Mouse (Mus musculus): ENCODE measurements around the gene Polr2f.

- TF ChIP-seq MYOG (IDR thresholded peaks at IDR 0.05; ENCODE audit: control insufficient read depth, extremely low read depth, insufficient read length) = no peak
- TF ChIP-seq FOSL1 (IDR thresholded peaks at IDR 0.05; ENCODE audit: insufficient read depth, low read length, poor library complexity, severe bottlenecking) = no peak
- TF ChIP-seq MAX (IDR thresholded peaks at IDR 0.05) = no peak
- no peak for TF ChIP-seq CTCF (IDR thresholded peaks at IDR 0.05; ENCODE audit: control insufficient read depth, insufficient read depth, insufficient read length)
Measured at GRCm38 (mm10) chr15:79098868-79099267, 41.9 kb upstream of the Polr2f start.
